Mouse (Mus musculus): ENCODE data around the gene Entpd1.
A peak's percentile ranks its signal among the peaks of the same experiment; 100 is the strongest.

Entpd1 gene

GRCm38 (mm10) chr19:40630096-40630495 is 17.9 kb downstream of the Entpd1 start:
- peak; percentile 70 for DNase-seq

GRCm38 (mm10) chr19:40630606-40631005 is 18.4 kb downstream of the Entpd1 start:
- peak; percentile 78 for DNase-seq

- no peak for DNase-seq
Observed at GRCm38 (mm10) chr19:40632193-40632592, 20.0 kb downstream of the Entpd1 start.

- DNase-seq, result no peak
Observed at GRCm38 (mm10) chr19:40632668-40633067, 20.5 kb downstream of the Entpd1 start.

- DNase-seq, result no peak
Observed at GRCm38 (mm10) chr19:40633144-40633543, 21.0 kb downstream of the Entpd1 start.

- DNase-seq, result no peak
Observed at GRCm38 (mm10) chr19:40637091-40637490, 24.9 kb downstream of the Entpd1 start.

- DNase-seq, result peak; percentile 82
Observed at GRCm38 (mm10) chr19:40637601-40638000, 25.4 kb downstream of the Entpd1 start.

- DNase-seq, result no peak
Observed at GRCm38 (mm10) chr19:40638582-40638981, 26.4 kb downstream of the Entpd1 start.

- no peak for DNase-seq
Observed at GRCm38 (mm10) chr19:40639729-40640304, 27.7 kb downstream of the Entpd1 start.

- DNase-seq, result no peak
Observed at GRCm38 (mm10) chr19:40640799-40641198, 28.6 kb downstream of the Entpd1 start.

GRCm38 (mm10) chr19:40643846-40644245 is 31.7 kb downstream of the Entpd1 start:
- DNase-seq, result no peak

- DNase-seq, result no peak
Observed at GRCm38 (mm10) chr19:40646379-40646778, 34.2 kb downstream of the Entpd1 start.

GRCm38 (mm10) chr19:40647319-40648158 is 35.4 kb downstream of the Entpd1 start:
- DNase-seq, result no peak

GRCm38 (mm10) chr19:40650090-40650489 is 37.9 kb downstream of the Entpd1 start:
- no peak for DNase-seq

GRCm38 (mm10) chr19:40656207-40656606 is 44.0 kb downstream of the Entpd1 start:
- DNase-seq, result no peak

- no peak for DNase-seq
Observed at GRCm38 (mm10) chr19:40658281-40658680, 46.1 kb downstream of the Entpd1 start.

GRCm38 (mm10) chr19:40658935-40659334 is 46.8 kb downstream of the Entpd1 start:
- no peak for DNase-seq

GRCm38 (mm10) chr19:40659651-40660478 is 47.7 kb downstream of the Entpd1 start:
- DNase-seq, result peak; percentile 34

GRCm38 (mm10) chr19:40660510-40660909 is 48.3 kb downstream of the Entpd1 start:
- no peak for DNase-seq

GRCm38 (mm10) chr19:40661108-40661507 is 48.9 kb downstream of the Entpd1 start:
- DNase-seq, result peak; percentile 68

- no peak for DNase-seq
Observed at GRCm38 (mm10) chr19:40661874-40662273, 49.7 kb downstream of the Entpd1 start.

GRCm38 (mm10) chr19:40662727-40663126 is 50.6 kb downstream of the Entpd1 start:
- no peak for DNase-seq

GRCm38 (mm10) chr19:40665778-40666177 is 53.6 kb downstream of the Entpd1 start:
- DNase-seq, result no peak
